Mouse (Mus musculus) embryonic fibroblast, embryonic 13.5 days (primary cell): ENCODE results near the gene Cbarp.

Experiments
- CTCF ChIP-seq: IDR thresholded peaks from 2 replicates; pipeline ENCODE4 v1.5.1; 2011; ENCODE audit warnings: mild to moderate bottlenecking, control low read depth, low read length, moderate library complexity, borderline replicate concordance; ENCODE audit not compliant: insufficient read depth
- POLR2A ChIP-seq: IDR thresholded peaks from 2 replicates; pipeline ENCODE4 v1.6.1; 2011; ENCODE audit warnings: low read depth, mild to moderate bottlenecking, control low read depth, low read length, moderate library complexity

DNA sequence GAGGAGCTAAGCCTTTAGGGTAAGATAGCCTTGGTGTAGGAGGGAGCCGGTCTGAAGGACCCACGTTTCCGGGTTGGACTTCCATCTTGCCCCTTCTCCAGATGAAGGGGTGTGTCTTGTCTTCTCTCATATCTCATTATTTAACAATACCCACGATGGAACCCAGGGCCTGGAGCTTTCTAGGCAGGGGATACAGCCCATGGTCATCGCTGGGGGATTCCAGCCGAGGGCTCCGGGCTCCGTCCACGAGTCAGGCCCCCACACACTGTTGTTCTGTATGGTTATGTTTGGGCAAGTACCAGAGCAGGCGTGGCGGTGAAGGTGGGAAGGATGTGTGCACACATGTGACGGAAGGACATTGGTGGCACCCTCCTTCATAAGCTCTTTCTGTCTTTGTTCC, 3.5 kb upstream of the Cbarp start:
- TF ChIP-seq POLR2A (no peak), CTCF (no peak)
